Mouse (Mus musculus): ENCODE results near the gene Zfp654.

Zfp654 gene

DNA sequence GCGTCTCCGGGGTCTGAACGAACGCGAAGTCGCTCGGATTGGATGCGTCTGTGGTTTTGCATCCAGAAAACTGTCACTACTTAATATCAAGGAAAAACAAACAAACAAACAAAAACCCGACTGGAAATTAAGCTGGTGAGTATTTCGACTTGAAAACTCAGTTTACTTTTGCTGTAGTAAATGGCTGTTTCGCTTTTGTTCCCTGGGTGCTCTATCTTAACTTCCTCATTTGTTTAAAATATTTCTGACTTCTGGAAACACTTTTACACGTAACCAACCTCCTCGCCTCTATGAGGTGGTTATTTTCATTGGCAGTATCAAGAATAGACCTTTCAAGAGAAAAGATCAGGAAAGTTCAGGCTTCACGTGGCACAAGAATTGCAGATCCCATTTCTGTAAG is 1.4 kb upstream of the Zfp654 start:
- no peak for DNase-seq (ENCODE audit: low spot score in 2 of 2)

DNA sequence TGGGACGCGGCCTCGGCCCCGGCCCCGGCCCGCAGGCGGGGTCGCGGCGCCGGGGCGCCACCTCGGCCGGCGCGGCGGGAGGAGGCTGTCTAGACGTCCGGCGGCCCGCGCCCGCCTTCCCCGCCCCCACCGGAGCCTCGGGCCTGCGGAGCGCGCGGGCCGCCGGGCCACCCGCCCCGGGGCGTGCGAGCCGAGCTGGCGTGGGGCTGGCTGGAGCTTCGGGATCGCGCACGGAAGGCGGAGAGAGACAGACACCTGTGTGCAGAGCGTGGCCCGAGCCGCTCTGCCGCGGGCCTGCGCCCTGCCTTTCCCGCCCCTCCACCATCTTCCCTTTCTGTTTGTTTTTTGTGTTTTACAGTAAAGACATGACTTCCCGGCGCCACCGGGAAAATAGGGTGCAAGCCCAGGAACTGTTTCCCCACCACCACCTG is 1.0 kb upstream of the Zfp654 start:
- peak in 1 of 2 experiments; percentile 11 for DNase-seq (ENCODE audit: low spot score in 2 of 2)

DNA sequence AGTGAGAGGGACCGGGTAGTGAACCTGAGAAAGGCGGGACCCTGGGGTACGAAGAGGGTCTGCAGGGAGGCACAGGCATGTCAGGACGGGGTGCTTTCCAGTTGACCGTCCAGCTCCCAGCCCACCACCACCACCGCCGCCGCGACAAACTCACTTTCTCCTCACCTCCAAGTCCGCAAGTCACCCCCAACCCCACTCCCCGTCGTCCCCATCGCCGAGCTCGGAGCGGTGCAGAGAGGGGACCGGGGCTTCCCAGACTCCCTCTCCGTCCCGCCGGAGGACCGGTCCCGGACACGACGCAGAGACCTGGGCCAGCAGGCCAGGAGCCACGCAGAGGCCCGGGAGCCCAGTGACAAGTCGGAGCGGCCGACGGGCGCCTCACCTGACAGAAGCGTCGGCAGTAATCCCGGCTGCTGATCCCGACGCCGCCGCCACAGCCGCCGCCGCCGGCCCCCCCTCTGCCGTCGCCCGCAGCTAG is 328 bp downstream of the Zfp654 start:
- no peak for DNase-seq (ENCODE audit: low spot score in 2 of 2)

GRCm38 (mm10) chr16:64850287-64851084 is 966 bp downstream of the Zfp654 start:
- DNase-seq (ENCODE audit: low spot score in 2 of 2), result peak in 1 of 2 experiments; percentile 13

DNA sequence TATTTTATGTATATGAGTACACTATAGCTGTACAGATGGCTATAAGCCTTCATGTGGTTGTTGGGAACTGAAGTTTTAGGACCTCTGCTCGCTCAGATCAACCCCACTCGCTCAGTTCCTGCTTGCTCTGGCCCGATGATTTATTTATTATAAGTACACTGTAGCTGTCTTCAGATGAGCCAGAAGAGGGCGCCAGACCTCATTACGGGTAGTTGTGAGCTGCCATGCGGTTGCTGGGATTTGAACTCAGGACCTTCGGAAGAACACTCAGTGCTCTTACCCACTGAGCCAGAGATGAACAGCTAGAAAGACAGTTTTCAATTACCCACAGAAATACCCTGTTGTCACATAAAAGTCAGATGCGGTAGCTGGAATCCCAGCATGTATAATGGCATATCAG is 5.5 kb downstream of the Zfp654 start:
- DNase-seq (ENCODE audit: low spot score in 2 of 2), result no peak

DNA sequence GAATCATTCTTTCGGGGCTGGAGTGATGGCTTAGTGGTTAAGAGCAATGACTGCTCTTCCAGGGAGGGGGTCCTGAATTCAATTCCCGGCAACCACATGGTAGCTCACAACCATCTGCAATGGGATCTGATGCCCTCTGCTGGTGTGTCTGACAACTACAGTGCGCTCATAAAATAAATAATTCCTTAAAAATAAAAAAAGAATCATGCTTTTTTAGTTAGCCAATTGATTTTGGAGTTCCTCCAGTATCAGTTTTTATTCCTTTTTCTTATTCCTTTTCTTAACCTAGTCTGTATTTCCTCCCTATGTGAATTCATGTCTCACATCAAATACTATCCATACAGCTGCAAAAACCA is 9.1 kb downstream of the Zfp654 start:
- DNase-seq (ENCODE audit: low spot score in 2 of 2), result no peak

GRCm38 (mm10) chr16:64841481-64842373 is 9.7 kb downstream of the Zfp654 start:
- DNase-seq (ENCODE audit: low spot score in 2 of 2), result no peak

DNA sequence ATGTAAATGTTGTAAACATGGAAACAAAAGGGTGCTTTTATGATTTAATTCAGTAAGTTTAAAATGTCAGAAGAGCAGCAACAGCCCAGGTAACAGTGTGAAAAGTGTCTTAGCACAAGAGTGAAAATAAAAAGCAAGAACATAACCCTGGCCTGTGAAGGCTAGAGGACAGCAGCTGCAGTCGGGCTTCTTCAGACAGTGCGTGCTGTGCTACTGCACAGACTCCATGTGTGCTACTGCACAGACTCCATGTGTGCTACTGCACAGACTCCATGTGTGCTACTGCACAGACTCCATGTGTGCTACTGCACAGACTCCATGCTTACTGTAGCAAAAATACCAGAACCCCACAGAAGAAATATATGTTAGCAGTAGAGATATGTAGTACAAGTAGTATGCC is 14.7 kb downstream of the Zfp654 start:
- DNase-seq (ENCODE audit: low spot score in 2 of 2), result no peak

DNA sequence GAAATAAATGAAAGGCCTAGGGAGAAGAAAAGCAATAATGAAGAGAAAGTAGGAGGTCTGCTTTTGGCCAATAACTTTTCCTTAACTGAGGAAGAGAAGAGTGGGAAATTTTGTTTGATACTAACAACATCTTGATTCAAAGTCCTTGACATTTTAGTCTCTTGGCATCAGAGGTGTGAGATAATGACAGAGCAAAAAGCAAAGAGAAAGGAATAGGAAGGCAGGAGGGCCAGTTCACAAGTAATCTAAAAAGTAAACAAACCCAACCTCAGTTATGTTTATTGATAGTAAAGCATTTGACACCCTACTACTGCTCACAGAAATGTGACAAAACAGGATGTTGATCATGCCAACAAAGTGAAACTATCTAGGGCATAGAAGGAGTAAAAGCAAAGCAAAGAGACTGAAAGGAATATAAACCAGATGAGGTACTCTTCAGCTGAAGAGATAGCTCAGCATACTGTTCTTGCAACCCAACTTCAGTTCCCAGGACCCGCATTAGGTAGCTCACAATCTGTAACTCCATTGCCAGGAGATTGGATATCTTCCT is 15.4 kb downstream of the Zfp654 start:
- DNase-seq (ENCODE audit: low spot score in 2 of 2), result no peak

DNA sequence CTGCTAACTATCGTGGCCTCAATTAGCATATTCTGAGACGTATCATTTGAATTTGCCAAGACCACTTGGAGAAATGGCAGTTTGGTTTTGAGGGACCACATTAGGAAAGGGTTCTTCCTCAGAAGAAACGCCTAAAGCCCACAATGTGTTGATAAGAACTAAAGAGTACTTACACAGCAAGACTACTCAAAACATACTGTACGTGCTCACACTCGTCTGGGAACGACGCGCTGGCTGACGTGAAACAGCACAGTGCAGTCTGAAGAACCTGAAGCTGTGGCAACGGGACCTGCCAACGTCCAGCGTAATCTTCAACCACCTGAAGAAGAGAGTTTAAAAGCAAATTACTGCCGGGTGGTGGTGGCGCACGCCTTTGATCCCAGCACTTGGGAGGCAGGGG is 21.2 kb downstream of the Zfp654 start:
- DNase-seq (ENCODE audit: low spot score in 2 of 2), result no peak

GRCm38 (mm10) chr16:64824474-64824873 is 27.0 kb downstream of the Zfp654 start:
- no peak for DNase-seq (ENCODE audit: low spot score in 2 of 2)

GRCm38 (mm10) chr16:64823890-64824289 is 27.6 kb downstream of the Zfp654 start:
- no peak for DNase-seq (ENCODE audit: low spot score in 2 of 2)

GRCm38 (mm10) chr16:64817094-64817765 is 34.2 kb downstream of the Zfp654 start:
- DNase-seq (ENCODE audit: low spot score in 2 of 2), result no peak

DNA sequence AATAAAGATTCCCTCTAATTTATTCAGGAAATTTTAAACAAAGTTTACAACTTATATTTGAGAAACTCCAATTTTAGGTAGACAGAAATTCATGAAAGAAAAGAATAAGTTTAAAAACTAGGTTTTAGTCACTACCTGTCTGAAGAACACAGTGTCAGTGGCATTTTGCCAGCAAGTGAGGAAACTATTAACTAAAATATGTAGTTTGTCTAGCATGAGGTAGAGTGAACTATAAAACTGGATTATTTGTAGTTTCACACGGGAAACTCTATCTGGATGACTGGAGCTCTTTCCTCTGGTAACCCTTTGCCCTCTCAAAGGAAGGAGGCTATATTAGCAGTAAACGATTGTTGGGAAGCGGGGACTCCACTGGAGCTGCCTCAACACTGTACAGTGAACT is 48.4 kb downstream of the Zfp654 start:
- no peak for DNase-seq (ENCODE audit: low spot score in 2 of 2)

- no peak for DNase-seq (ENCODE audit: low spot score in 2 of 2)
Measured at GRCm38 (mm10) chr16:64801638-64802037, 49.8 kb downstream of the Zfp654 start.

GRCm38 (mm10) chr16:64800393-64800792 is 51.1 kb downstream of the Zfp654 start:
- no peak for DNase-seq (ENCODE audit: low spot score in 2 of 2)

DNA sequence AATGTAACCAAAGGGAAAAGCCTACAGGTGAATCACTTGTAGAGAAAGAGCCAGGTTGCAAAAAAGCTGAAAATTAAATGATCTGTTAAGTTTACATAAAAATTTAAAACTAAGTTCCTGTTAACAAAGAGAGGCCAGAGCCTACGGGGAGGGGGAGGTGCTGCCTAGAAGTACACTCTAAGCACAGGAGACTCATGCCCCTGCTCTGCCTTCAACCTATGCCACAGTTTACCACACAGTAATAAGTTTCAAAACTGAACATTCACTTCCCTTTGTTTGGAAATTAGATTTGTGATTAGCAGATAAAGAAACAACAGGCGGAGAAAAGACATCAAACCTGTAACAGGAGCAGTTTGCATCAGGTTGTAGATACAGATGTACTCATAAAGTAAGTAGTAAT is 56.6 kb downstream of the Zfp654 start:
- DNase-seq (ENCODE audit: low spot score in 2 of 2), result no peak

GRCm38 (mm10) chr16:64789706-64790105 is 61.7 kb downstream of the Zfp654 start:
- no peak for DNase-seq (ENCODE audit: low spot score in 2 of 2)

- DNase-seq (ENCODE audit: low spot score in 2 of 2), result no peak
Measured at GRCm38 (mm10) chr16:64775516-64775915, 75.9 kb downstream of the Zfp654 start.

DNA sequence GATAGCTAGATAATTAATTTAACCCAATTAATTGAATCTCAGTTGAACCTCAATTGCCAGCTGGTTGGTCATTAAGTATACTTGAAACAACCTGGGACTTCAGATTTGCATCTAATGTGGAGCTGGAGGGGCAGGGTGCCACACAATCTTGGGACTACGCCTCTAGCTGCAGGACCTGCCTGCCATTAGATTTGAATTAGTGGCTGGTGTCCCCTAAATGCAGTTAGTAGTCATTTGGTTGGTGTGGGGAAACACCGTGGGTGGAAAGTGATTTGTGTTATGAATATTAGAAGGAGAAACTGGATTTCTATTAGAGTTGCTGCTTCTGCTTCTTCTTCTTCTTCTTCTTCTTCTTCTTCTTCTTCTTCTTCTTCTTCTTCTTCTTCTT is 80.0 kb downstream of the Zfp654 start:
- DNase-seq (ENCODE audit: low spot score in 2 of 2), result no peak

DNA sequence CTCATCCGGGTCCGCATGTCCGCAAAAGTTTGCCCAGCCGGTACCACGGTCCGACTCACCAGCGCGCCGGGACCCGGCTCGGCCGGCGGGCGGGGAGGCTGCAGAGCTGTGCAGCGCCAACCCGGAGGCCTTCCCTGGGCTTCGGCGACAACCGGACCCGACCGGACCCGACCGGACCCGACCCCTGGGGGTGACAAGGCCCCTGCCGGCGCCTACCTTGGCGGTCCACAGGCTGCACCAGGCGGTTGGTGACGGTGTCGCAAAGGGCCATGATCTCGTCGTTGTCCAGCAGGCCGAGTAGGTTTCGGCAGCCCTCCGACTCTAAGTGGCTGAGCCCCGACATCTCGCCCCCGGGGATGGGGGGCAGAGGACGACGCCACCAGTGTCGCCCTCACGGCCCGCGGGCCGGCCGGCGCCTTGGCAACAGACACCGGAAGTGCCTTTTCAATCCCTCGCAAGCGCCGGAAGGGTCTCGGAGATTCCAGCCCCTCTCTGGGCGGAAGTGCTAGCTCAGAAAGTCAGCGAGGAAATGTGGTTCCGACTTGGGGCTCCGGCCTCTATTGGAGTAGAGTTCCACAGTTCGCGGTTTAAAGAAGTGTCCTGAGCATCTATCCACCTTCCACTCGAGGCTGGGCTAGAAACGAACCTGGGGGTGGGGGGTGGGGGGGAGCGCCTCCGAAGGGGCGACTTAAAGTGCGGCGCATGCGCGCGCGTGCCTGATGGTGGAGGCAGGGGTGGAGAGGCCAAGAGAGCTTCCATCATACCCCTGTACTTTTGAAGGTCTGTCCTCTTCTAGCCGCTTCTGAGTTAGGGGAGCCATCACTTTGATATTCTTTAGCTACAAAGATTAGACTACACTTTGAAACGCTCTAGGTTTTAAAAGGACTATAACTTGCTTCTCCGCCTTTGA is 80.7 kb downstream of the Zfp654 start, which contains the start of gene 4930453N24Rik:
Gene 4930453N24Rik (minus strand): TSS at position 641 of the 910 bp plus-strand sequence.
- DNase-seq (ENCODE audit: low spot score in 2 of 2), result peak; percentile 43 to 83

Data from left cerebral cortex, adult 9 months (tissue).